7 mouse cellular contexts compared by ENCODE assay signal in the genomic region with DNA sequence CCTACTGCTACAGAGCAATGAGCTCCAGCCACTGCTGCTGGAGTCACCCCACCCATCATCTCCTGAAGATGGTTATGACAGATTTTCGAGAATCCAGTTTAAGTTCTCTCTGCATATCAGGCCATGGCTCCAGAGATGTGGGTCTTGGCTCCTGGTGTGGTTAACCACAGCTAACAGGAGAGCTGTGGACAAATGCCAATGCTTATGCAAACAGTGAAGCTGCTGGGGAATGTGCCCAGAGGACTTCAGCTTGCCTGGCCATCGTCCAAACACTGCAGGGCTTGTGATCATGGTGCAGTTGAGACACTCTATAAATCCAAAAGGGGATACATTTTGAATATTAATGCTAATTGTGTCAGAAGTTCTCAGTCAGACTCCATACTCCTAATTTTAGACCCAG.
DNase-seq lines count a peak whose midpoint lies in the region; ATAC-seq lines count a peak whose summit lies in the region.

No protein-coding gene starts in this region.

- intact Hi-C loops in heart, postnatal 14 days (cut with DNase I), result no loop called here

- DNase-seq in left cerebral cortex, adult 18-20 months (ENCODE audit: low spot score in 2 of 2), result peak; percentile 23 to 26
- no peak for DNase-seq in left cerebral cortex, adult 11 months (ENCODE audit: low spot score)
- peak; percentile 11 for DNase-seq in adrenal gland, postnatal 25 days
- peak; percentile 37 to 62 for DNase-seq in heart, postnatal 14 days
- peak; percentile 70 for DNase-seq in lung, postnatal 25 days (ENCODE audit: low spot score)
- DNase-seq in thymus, postnatal 0 days (ENCODE audit: low spot score), result no peak

- ATAC-seq in activated CD4-positive, CD25-positive, alpha-beta regulatory T cell, adult 4 months, result no peak

Comparison
In these comparisons a context has a peak if more than half of its experiments do, and no peak if none do; other contexts are left out.
1. DNase-seq: peak in left cerebral cortex, adult 18-20 months (2 of 2), adrenal gland, postnatal 25 days (single experiment), heart, postnatal 14 days (2 of 2) and lung, postnatal 25 days (single experiment); none in left cerebral cortex, adult 11 months (single experiment) and thymus, postnatal 0 days (single experiment).